Mouse (Mus musculus) thymus, adult 18-20 months (tissue): ENCODE results near the gene Apba1.

Source experiments
- DNase-seq, 2 experiments: peaks; one replicate each; pipeline ENCODE4 v3.0.0; 2022; ENCODE audit warnings: mixed read lengths in 2 of 2

Apba1 gene

DNA sequence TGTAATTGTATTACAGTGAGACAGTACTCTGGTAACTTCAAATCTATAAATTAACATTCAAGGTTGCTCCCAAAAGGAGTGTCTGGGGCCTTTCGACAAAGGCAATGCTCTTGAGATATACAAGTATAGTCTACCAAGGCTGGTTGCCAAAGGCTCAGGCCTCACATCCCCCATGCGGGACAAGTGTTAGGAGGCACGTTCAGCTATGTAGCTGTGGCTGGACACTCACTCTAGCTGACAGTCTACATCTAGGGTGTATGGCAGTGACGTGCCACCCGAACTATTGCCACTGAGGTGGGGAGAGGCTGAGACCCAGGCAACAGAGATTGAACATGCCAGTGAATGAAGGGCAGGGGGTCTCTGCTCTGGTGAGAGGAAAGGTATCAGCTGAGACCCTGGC, 127.5 kb downstream of the Apba1 start:
- no peak for DNase-seq

- DNase-seq = no peak
These were observed 132.7 kb downstream of the Apba1 start for GRCm38 (mm10) chr19:23891421-23891820.

DNA sequence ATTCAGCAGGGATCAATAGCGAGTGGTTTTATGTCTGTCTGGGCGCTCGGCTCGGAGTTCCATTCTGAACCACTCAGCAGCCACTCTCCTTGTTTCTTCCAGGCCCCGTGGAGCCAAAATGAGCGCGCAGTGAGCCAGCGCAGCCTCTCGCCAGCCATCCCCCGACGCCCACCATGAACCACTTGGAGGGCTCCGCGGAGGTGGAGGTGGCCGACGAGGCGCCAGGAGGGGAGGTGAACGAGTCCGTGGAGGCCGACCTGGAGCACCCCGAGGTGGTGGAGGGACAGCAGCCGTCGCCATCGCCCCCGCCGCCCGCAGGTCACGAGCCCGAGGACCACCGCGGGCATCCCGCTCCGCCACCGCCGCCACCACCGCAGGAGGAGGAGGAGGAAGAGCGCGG, 133.9 kb downstream of the Apba1 start:
- DNase-seq = no peak

GRCm38 (mm10) chr19:23893093-23893889, 134.6 kb downstream of the Apba1 start:
- DNase-seq = no peak

DNA sequence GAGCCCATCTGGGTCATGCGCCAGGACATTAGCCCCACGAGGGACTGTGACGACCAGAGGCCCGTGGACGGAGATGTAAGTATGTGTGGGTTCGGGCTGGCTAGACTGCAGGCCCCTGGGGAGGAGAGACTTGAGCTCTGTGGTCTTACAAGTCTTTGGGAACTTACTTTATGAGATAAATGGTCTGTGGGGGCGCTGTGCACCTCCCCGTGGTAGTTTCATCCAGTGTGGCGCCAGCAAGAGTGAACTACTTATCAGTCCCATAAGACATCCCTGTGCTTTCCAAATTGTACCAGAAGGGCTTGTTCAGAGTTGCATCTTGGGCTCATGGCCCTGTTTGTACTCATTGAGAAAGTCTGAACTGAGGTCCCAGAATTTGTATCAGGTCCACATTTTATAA, 135.3 kb downstream of the Apba1 start:
- DNase-seq = no peak

GRCm38 (mm10) chr19:23894822-23895221, 136.1 kb downstream of the Apba1 start:
- no peak for DNase-seq

DNA sequence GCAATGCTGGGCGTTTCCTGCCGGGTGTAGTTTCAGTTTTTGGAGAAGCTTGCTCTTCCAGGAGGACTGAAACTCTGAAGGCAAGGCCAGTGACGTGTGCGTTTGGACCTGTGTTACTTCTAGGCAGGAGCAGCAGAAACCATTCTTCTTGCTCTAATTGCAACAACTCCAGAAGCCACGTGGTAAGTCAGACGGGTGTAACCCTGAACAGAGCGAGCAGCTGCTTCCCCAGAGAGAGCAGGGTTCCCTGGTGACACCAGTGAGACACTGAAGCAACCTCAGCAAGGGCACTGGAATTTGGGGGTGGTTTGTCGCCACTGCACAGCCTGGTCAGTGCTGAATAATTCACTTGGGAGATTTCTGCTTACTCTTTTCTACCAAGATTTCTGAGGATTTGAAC, 138.2 kb downstream of the Apba1 start:
- no peak for DNase-seq

DNA sequence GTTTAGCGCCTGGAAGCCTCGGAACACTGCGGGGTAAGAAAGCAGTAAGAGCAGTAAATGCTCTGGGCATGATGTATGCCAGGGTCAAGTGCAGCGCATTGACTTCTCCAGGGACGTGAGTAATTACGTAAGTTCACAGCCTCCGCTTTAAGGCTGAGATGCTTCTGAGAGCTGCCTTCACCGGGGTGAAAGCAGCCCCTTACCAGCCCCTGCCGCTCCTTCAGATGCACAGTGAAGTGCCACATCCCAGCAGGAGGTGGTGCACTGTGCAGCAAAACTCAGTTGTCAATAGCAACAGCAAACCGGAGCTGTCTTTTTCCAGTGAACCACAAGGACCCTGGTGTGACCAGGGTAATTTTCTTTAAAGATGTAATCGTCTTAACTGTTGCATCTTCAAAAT, 139.8 kb downstream of the Apba1 start:
- no peak for DNase-seq

DNA sequence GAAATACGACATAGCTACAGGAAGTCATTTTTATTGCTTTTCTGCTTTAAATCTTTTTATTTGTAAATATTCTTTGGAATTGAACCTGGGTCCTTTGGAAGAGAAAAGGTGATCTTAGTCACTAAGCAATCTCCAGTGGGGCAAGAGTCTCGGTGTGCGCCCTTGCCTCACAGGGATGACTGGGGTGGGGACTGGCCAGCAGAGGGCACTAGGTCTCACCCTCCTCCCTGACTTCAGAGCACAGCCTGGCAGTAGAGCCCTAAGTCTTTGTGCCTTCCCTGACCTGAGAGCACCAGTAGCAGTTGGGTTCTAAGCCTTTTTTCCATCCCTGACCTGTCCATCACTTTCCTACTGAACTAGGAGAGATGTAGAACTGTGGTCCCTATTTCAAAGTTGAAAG, 142.5 kb downstream of the Apba1 start:
- DNase-seq = no peak

- DNase-seq = no peak
These were observed 143.1 kb downstream of the Apba1 start for GRCm38 (mm10) chr19:23901768-23902167.

- no peak for DNase-seq
These were observed 144.4 kb downstream of the Apba1 start for GRCm38 (mm10) chr19:23903066-23903465.

- no peak for DNase-seq
These were observed 146.2 kb downstream of the Apba1 start for GRCm38 (mm10) chr19:23904922-23905321.

- DNase-seq = no peak
These were observed 147.1 kb downstream of the Apba1 start for GRCm38 (mm10) chr19:23905772-23906171.

GRCm38 (mm10) chr19:23910345-23910744, 151.7 kb downstream of the Apba1 start:
- DNase-seq = no peak

- no peak for DNase-seq
These were observed 160.9 kb downstream of the Apba1 start for GRCm38 (mm10) chr19:23919384-23920219.

- DNase-seq = no peak
These were observed 161.5 kb downstream of the Apba1 start for GRCm38 (mm10) chr19:23920220-23920544.

DNA sequence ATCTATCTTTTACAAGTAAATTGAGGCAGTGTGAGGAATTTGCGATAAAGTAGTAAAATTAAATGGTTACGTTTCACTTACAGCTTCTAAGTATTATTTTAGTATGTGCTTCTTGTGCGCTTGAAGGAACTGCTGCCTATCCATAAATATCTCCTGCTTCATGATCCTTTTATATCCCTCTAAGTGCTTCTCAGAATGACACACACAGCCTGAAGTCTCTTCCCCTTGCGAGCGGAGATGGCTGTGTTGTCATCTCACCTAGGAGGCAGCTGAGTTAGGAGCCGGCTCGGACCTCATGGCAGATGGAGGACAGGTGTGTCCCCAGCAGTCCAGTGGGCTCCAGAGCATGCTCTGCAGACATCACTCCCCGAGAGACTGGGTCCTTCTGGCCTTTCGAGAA, 163.9 kb downstream of the Apba1 start:
- DNase-seq = no peak

DNA sequence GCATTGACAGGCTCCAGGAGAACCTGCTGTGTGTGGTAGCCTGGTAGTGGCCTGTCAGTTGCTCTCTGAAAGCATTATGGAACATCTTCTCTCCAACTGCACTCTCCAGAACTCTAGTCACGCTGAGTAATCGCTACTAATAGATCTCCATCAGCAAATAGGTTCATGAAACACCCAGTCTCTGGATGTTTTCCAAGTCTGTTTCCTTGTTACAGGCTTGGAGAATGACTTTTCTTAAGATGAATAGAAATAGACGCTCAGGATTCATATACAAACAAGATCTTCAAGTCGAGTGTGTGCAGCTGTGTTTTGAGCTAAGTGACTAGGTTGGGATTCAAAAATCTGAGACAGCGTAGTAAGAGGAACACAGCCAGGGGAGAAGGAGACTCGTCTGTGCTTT, 165.4 kb downstream of the Apba1 start:
- DNase-seq = no peak

DNA sequence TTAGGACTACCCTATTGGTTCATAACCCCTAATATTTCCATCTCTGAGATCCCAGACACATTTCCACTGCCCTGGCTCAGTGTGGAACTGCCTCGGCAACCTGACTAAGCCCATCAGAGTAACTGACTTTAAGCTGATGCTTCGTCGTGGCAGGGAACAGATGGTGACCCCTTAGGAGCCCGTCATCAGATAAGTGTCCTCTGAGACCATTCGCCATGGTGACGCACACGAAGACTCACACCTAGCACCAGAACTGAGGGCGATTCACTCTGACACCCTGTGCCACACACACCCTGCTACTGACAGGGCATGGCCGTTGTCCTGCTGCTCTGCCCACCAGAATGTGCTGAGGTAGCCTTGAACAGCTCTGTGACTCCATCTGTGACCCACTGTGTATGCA, 166.1 kb downstream of the Apba1 start:
- no peak for DNase-seq

GRCm38 (mm10) chr19:23925541-23925940, 166.9 kb downstream of the Apba1 start:
- no peak for DNase-seq

DNA sequence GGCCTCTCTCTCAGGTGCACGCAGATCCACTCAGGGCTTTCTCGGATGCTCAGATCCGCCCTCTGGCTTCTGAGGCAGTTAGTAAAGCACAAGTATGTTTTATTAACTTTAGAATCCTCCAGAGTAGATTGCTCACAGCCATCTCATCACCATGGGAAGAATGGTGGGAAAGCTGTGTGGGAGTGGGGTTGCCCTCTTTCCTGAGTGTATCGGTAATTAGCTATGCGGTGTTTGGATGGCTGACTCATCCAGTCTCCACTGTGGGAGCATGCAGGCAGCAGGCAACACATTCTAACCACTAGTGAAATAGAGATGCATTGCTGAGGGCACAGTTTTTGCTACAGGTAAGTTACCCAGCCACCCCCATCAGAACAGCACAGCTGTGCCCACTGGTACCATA, 172.1 kb downstream of the Apba1 start:
- no peak for DNase-seq

DNA sequence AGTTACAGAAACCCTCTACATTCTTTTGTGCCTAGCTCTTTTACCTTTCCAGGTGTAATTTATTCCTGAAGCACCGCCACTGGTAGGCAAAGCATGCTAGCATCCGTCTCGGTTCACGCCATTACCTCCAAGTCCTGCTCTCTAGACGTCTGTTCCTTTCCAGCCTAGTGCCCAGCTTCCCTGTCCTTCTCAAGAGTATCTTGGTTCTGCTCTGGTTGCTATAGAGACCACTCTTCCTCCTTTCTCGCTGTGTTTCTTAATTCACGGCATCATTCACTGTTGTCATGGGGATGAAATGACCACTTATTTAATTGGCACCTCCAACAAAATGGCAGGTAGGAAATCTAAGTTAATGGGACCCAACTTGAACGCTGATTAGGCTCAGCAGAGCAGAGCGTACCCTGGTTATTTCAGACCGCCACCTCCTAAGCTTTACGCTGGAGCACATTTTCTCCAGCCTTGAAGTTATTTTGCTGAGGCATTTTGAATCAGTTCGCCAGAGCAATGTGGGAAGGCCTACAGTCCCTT, 182.8 kb downstream of the Apba1 start:
- no peak for DNase-seq

DNA sequence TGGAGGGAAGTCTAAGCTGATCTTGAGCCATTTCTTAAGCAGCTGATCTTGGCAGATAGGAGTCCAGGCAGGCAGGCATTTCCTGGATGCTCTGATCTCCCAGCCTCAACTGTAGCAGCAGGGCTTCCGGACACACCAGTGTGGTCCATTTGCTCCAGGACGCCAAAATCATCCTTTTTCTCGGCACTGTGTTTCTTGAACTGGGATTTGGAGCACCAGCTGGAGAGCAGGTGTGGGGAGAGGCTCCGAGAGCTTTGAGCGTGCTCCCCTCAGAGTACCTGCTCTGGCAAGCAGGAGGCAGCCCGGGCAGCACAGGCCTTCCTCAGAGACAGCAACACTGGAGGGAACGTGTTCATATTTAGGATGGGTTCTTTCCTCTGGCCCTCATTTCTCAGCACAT, 184.2 kb downstream of the Apba1 start:
- no peak for DNase-seq

DNA sequence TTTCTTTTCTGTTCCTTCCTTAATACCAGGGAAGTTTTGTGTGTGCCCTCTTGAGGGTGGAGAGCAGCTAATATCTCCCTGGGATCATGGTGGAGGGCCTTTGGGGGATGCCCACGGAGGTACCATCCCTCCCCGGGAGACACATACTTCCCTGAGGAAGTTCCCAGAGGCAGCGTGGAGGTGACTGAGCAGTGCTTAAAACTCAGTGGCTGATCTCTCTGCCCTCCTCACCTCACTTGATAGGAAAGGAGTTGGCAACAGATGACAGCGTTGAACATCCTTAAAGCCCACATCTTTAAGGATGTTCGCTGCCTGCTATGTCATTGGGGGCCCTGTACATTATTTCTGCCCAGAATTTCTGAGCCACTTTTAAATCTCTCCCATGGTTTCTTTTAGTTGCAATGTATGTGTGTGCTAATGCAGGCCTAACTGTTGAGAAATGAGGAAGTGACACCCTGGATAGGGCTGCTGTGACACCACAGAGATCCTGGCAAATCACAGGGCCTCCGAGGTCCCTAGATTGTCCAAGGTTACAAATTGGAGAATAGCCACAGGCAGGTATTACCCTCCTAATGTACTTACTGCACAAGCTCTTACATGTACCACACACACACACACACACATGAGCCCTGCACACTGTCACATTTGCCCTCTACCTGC, 187.5 kb downstream of the Apba1 start:
- DNase-seq = no peak
